Mouse (Mus musculus): ENCODE measurements around the gene Cpt1a.

Cpt1a gene

DNA sequence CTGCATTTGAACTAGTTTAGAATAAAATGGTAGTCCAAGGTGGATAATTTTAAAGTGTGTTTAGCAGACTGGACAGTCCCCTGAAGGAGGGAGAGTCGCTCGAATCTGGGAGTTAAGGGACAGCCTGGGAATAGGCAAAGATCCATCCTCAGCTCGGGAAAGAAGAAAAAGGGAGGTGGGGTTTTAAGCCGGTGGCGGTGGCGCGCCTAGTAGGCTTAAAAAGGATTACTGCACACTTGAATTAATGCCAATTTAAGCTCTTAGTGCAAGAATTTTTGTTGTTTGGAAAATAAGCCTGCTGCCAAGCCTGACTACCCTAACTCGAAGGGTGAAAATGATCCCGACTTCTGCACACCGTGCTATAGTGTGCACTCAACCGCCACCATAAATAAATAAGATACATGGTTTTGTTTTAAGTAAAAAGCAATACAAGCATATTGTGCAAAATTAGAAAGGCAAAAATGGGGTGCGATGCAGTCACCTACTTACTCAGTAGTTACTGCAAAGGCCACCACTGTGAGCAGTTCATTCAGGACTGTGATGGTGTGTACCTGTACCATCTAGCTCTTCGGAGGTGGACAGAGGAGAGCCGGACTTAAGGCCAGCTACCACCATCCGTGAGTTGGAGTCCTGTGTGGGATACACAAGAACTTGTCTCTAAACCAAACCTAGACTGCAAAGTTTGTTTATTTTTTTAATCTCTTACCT, 3.8 kb downstream of the Cpt1a start:
- no peak for DNase-seq

DNA sequence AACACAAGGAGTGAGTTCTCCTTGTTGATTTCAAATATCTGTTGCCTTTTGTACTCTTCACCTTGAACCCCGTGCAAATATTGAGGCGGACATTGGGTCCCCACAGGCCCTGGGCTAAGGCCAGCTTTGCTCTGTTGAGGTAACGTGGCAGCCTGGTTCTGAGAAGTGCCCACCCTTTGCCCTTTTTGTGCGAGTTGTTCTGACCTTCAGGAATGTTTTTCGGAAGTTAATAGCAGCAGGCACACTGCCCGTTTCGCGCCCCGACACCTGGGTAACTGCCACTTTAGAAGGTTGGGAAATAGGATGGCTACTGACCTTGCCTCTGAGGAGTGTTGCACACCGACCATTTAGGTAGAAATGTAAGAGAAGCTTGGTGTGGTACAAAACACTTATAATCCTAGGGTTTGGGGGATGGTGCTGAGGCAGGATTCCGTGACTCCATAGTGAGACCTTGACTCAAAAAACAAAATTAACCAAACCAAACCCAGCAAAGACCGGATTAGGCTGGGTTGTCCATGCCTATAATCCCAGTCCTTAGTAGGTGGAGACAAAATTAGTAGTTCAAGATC, 4.4 kb downstream of the Cpt1a start:
- no peak for DNase-seq

DNA sequence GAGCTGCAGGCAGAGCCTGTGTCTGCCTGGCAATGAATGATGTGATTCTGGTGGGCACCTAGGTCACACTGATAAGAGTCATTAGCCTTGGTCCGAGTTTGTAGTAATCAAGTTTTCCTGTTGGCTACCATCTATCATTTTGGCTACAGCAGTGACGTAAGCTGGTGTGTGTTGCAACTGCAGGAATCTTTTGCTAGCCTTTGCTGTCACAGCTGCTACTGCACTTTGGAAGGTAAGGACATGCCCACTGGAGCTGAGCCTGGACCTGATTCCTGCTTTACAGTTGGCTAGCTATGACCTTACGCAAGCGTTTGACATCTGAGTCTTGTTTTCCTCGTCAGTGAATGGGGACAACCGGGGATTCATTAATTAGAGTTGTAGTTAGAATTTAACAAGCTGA, 11.1 kb downstream of the Cpt1a start:
- DNase-seq, result no peak

DNA sequence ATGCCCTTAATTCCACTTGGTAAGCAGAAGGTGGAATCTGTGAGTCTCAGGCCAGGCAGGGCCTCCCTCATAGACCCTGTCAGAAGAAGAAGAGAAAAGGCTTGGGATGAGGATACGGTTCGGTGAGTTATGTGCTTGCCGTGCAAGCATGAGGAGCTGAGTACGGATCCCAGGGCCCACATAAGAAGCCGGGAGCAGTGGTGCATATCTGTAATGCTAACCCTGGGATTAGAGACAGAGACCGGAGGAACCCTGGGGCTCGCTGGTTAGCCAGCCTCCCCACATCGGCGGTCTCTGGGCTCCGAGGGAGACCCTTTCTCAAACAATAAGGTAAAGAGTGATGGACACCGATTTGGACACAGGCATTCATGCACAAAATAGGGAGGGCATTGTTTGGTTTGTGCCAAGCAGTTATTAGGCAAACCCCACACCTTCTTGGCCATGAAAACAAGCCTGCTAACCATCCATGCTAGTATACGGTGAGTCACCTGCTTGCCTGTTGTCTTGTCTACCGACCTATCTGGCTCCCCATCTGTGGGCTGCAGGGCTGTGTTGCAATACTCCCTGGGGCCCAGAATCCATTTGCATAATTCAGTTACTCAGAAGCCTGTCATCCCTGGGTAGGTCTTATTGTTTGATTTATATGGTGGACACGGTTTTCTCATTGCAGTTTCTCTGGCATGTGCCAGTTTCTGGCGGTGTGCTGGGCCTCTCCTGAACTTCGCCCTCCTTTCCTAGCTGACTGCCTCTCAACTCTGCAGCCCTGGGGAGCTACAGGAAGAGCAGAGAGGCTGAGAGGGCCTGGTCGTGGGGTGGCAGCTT, 11.8 kb downstream of the Cpt1a start:
- DNase-seq, result no peak

DNA sequence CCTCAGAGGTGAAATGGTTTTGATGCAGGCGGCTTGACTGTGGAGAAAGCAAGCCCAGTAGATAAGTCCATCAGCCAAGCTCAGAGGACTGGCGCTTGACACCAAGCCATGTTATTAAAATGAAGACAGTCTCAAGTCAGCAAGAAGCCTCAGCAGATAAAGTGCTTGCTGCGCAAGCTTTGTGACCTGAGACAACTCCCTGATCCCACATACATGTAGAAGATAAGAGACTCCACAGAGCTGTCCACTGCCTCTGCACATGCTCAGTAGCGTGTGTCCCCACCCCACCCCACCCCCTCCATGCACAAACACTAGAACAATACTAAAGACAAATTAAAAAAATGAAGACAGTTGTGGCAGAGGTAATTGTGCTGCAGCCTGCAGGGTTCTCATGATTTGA, 12.4 kb downstream of the Cpt1a start:
- no peak for DNase-seq

DNA sequence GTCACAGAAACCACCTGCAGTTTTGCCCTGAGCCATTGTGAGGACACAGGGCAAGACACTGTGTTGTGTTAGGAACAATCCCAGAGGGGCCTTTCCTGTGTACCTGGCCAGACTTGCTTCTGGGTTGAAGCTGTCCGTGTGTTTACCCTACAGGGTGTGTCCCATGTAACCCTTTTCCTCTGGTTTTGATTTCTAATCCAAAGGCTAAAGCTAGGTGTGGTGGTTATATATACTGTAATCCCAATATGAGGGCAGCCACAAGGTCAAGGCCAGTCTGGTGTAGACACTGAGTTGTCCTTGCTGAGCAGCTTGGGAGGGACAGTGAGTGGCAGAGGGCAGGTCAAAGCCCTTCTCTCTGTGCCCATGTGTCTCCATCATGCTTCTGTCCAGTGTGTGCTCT, 13.8 kb downstream of the Cpt1a start:
- no peak for DNase-seq

DNA sequence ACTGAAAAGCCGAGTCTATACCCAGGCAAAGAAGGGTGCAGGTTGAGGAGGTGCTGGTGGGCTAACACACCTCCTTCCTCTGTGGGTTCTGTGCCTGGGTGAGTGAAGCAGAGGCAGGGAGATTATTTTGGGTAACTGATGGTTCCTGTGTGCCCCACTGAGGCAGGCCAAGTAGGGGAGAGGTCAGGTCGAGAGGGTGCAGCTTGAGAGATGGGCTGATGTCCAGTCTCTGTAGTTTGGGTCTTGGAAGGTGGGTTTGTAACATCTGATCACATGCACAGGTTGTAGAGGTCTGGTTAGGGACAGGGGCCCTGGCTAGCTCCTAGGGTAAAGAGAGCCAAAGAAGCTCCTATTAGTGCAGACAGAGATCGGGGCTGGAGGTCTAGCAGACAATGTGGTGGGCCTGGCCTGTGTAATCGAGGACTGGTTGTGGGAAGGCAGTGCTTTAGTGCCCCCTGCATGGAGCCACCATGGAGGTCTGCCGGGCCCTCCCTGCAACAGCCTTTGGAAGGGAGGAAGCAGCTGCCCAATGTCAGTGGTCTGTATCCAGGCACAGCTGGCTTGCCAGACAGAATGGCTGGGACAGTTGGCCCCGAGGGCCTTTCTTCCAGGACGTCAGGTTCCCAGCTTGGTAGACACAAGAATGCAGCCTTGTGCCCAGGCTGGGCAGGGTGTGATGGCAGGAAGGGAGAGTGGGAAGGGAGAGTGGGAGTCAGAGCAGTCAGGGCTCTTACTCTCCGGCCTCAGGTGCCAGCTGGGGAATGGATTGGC, 14.5 kb downstream of the Cpt1a start:
- DNase-seq, result no peak

DNA sequence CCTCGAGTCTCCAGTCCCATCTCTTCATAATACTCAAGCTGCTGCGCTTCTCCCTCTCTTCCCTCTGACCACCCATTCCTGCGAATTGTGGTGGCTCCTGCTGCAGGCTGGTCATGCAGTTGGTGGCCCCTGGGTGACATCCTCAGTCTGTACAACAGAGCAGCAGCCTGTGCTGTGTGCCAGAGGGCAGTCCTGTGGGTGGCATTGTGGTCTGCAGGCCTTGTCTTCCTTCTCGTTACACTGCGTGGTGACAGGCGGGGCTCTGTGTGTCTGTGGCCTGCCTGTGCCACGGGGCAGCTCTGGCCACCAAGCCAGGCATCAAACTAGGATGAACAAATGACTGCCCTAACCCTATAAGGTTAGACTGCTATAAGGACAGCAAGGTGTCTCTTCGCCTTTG, 17.1 kb downstream of the Cpt1a start:
- DNase-seq, result no peak

DNA sequence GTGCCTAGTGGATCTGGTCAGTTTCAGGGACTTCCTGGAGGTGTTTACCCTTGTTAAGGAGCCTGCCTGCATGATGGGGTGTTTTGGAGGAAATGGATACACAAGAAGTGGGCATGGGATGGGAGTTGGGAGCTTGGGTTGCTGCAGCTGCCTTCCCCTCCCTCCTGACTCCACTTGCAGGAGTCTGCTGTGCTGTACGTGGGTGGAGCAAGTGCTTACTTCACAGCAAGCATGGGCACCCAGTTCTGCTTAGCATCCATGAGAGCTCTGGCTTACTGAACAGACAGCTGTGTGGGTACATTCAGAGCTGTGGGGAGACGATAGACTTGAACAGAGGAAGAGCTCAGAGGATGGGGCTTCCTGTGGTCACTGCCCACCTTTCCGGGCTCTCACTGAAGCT, 18.9 kb downstream of the Cpt1a start:
- DNase-seq, result no peak

DNA sequence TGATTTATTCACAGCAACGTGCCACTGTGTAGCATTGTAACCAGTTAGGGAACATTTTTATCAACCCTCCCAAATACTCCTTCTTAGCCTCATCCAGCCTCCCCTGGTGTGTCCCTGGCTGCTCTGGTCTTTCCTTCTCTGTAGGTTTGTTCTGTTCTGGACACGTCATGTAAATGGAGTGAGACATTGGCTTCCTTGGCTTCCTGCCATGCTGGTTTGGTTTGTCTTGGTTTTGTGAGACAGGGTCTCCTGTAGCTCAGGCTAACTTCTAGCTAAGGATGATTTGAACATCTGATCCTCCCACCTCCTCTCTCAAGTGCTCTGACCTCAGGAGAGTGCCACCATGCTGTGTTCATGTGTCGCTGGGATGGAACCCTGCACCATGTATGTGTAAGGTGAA, 21.8 kb downstream of the Cpt1a start:
- no peak for DNase-seq

DNA sequence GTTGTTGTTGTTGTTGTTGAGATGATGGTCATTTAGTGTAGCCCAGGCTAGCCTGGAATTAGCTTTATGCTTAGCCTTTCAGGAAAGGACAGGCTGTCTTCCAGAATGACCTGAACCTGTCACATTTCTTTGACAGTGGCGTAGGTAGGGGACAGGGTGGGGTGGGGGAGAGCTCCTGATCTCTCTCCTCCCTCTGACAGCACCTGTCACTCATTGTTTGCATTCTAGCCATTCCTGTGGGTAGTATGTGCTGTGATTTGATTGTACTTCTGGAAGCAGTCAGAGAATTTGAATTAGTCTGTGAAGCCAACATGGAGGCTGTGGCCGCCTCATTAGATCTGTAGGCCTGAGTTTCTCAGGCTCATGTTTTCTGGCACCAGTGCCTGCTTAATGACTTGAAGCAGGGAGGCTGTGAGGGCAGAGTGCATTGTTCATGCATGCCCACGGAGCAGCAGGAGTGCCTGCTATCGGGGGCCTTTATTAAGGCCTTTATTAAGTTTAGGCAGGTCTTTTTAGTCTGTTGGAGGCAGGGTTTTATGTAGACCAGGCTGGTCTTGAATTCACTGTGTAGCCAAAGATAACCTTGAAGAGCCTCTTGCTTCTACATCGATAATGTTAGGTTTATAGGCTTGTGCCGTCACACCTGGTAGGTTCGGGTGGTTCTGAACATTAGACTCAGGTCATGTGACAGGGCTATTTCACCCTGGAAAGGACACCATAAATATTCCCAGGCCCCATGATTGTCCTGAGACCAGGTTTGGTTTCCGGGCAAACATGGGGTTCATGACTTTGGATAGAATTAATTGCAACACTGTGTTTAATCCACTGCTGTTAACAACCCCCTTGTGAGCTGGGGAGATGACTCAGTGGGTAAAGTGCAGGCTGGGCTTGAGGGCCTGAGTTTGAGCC, 22.8 kb downstream of the Cpt1a start:
- no peak for DNase-seq

DNA sequence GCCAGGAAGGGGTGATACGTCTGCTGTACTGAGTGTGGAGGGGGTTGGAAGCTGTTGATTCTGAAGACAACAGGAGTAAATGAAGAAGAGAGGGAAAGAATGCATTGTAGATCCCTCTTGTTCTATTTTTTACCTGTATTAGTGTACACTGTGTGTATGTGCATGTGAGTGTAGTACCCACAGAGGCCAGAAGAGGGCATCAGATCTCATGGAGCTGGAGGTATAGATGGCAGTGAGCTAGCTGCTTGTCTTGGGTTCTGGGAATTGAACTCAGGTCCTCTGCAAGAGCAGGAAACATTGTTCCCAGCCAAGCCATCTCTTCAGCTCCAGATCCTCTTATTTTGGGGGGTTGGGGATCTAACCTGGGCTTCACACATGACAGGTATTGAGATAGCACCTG, 25.6 kb downstream of the Cpt1a start:
- no peak for DNase-seq

DNA sequence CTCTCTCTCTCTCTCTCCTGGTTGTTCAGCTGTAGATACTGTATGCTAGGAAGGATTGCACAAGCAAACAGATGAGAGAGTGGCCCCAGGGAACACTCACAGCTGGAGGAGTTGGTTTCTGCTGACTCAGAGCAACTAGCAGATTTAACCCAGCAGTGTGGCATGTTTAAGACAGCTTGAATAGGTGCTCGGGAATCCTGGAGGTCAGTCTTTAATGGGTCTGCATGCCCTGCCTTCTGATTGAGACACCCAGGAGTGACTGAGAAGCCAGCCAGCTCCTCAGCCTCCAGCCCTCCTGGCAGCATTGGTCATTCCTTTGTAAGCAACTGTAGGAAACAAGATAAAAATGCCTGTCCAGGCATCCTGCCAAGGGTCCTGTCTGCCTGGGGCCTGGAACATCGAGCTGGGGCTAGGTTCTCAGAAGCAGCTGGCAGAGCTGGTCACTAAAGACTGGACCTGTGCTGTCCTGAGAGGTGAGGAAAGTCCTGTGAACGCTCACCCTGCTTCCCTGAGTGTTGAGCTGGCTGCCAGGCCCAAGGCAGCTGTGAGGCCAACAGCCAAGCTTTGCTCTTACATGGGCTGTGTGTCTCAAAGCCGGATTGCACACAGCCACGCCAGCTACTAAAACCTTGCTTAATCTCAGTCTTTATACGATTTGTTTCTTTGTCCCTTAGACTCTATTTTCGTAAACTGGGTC, 31.4 kb downstream of the Cpt1a start:
- no peak for DNase-seq

DNA sequence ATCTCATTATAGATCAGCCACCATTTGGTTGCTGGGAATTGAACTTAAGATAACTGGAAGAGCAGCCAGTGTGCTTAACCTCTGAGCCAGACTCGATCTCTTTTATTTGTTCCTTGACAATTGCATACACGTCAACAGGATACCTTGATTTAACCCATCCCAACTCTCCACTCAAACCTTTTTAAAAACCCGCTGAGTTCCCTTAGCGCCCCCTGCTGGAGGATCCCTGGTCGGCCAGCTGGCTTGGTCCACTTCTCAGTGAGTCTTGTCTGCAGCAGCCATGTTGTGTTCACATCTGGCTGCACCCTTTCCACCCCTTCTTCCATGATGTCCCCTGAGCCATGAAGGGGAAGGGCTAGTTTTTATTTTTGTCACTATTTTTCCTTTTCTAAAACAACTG, 33.0 kb downstream of the Cpt1a start:
- no peak for DNase-seq

DNA sequence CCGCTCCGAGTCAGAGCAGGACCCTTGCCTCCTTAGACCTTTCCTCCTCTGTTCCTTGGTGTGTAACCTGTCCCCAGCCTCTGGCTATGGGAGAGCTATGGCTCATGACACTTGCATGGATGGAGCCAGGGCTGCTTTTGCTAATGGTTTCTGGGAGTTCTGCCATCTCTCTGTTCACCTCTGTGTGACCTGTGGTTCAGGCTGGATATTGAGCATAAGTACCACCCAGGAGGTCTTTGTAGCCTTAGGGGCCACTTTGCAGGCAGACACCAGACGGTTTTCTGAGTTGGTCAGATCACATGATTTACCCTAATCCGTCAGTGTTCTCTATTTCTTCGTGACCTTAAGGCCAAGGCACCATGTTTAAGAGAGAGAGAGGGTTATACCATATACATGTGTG, 34.4 kb downstream of the Cpt1a start:
- DNase-seq, result no peak

DNA sequence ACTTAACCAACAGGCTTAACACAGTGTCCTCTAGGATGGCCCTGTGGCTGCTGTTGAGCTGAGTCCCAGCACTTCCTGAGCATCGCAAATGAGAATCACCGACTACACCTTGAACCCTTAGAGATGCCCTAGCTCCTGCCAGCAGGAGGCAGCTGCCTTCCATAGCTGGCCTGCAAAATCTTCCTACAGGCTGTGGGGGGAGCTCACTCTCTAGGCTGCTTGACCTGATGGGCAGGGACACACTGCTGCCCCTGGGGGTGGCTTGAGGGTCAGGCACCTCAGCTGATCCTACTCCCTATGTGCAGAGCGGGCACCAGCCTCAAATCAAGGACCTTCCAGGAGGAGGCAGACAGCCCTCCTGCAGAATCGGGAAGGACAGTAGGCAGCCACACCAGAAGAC, 35.5 kb downstream of the Cpt1a start:
- no peak for DNase-seq

DNA sequence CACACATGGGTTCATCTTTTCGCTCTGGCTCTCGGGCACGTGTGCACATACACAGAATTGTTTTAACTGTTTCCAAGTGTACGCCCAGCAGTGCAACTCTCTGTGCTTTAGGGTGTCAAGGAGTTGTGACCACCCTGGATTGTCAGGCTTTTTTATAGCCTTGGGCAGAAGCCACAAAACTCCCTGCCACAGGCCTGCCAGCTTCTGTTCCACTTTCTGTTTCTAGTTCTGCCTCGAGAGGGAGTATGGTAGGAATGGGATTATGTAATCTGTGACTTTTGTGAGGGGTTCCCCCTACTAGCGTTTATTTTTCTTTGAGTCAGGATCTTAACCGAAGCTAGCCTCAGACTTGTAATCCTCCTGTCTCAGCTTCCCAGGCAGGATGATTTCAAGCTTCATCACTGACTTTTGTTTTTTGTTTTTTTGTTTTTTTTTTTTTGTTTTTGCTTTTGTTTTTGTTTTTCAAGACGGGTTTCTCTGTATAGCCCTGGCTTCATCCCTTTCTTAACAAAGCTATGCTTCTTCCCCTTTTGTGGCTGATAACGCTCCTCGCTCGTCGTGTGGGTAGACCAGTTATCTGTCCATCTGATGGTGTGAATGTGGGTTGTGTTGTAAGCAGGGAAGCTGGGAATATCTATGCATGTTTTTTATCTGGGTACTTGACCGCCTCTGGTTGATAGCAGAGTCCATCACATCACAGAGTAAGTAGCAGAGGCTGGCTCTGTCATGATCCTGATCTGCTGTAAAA, 37.9 kb downstream of the Cpt1a start:
- no peak for DNase-seq

DNA sequence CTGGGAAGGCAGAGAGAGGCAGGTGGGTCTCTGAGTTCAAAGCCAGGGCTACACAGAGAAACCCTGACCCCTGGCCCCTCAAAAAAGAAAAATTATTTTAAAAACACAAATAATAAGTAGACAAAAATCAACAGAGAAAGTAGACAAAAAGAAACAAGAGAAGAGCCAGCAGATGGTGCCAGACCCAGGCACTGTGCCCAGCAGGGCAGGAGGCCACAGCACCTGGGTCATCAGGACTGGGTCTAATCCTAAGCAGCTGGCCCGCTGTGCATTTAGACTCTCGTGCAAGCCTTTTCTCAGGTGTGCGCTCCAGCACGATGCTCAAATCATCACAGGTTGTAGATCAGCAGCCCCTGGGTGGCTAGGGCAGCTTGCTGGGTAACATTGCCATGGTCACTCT, 41.4 kb downstream of the Cpt1a start:
- DNase-seq, result no peak

DNA sequence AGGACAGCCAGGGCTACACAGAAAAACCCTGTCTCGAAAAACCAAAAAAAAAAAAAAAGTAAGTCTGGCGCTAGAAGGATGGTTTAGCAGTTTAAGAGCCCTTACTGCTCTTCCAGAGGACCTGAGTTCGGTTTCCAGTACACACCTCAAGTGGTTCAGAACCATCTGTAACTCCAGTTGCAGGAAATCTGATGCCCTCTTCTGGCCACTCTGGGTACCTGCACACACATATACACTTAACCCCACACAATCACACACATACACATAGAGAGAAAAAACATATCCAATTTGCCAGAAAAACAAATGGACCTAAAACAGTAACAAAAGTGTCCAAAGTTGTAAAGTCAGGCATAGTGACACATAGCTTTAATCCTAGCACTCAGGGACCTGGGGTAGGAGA, 43.0 kb downstream of the Cpt1a start:
- no peak for DNase-seq

DNA sequence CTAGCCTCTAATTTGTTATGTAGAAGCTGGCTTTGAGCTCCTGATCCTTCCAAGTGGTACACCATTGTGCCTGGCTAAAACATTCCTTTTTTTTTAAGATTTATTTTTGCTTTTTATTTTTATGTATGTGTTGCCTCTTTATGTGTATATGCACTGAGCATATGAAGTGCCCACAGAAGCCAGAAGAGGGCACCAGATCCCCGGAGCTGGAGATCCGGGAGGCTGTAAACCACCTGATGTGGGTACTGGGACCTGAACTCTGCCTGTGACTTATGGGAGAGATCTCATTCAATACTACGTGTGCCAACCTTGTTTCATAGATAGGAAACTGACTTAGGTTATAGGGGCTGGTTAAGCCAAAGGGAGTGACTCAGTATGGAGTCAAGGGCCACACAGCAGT, 46.1 kb downstream of the Cpt1a start:
- no peak for DNase-seq

DNA sequence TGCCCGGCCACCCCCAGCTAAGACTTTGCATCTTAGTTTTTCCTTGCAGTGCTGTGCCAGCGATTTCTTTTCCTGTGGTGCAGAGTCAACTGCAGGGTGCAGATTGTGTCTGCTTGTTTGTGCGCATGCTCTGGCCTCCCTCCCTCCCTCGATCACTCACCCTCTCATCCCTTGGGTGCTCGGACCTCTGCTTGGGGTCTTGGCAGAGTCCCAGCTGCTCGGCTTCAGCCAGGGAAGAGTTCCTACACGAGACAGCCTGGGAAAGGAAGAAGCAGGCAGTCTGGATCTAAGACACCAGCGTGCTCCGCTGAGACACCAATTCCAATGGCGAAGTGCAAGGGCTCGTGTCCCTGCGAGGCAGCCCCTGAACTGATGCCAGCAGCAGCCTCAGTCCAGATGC, 51.2 kb downstream of the Cpt1a start:
- no peak for DNase-seq

Measured in right cerebral cortex, postnatal 14 days (tissue).